Mouse (Mus musculus) limb, embryonic 13.5 days (tissue): ENCODE measurements around the gene Rsrp1. TPM values are rescaled to one million over a fixed set of nuclear protein-coding genes. Genes with fewer than 3 reads are reported as not detected.
"Not testable (repeated sequence)": the region's sequence is repeated elsewhere in the genome, so short reads cannot be mapped to it uniquely, and the experiment has no call there.

ENCODE experiments used
- ATAC-seq: fragments of 200-750 bp; cut with Nextera tagmentation; 2 replicates; pipeline ENCODE4 v1.8.0; 2017; ENCODE audit warnings: low read depth, moderate number of reproducible peaks, moderate TSS enrichment; ENCODE audit not compliant: low FRiP score
- H3K27ac ChIP-seq: fragments of 300-500 bp; sonication (generic); 2 replicates; pipeline ENCODE4 v1.5.1; 2015; ENCODE audit warnings: inconsistent platforms, mild to moderate bottlenecking, moderate library complexity
- H3K27me3 ChIP-seq: fragments of 300-500 bp; sonication (generic); 2 replicates; pipeline ENCODE4 v1.6.1; 2015; ENCODE audit warnings: mild to moderate bottlenecking, inconsistent platforms
- H3K36me3 ChIP-seq: fragments of 300-500 bp; sonication (generic); 2 replicates; pipeline ENCODE4 v1.6.1; 2015; ENCODE audit warnings: inconsistent platforms, mild to moderate bottlenecking, moderate library complexity
- H3K4me1 ChIP-seq: fragments of 300-500 bp; sonication (generic); 2 replicates; pipeline ENCODE4 v1.6.1; 2015; ENCODE audit warnings: inconsistent platforms
- H3K4me2 ChIP-seq: fragments of 300-500 bp; sonication (generic); replicated peaks from 2 replicates; pipeline ENCODE4 v1.6.1; 2015; ENCODE audit warnings: inconsistent platforms, mild to moderate bottlenecking, moderate library complexity
- H3K4me3 ChIP-seq: fragments of 300-500 bp; sonication (generic); 2 replicates; pipeline ENCODE4 v1.5.1; 2015; ENCODE audit warnings: moderate library complexity, mild to moderate bottlenecking, inconsistent platforms
- H3K9ac ChIP-seq: fragments of 300-500 bp; sonication (generic); 2 replicates; pipeline ENCODE4 v1.6.1; 2015; ENCODE audit warnings: mild to moderate bottlenecking, inconsistent platforms
- H3K9me3 ChIP-seq: fragments of 300-500 bp; sonication (generic); 2 replicates; pipeline ENCODE4 v1.6.1; 2016; ENCODE audit warnings: inconsistent platforms
- WGBS: fragments of 180-500 bp; shearing (Covaris S2); methylation state at CpG from one replicate; pipeline ENCODE4 v1.1.7; 2015; 5-methylcytosine and 5-hydroxymethylcytosine counted together
- polyA plus RNA-seq: library from polyadenylated mRNA; unstranded; fragments of >200 nt; fragmentation: Nextera tagmentation; extraction: Ambion mirVana; gene quantifications from 2 replicates; pipeline ENCODE4 v1.2.1, GENCODE M21; 2015

The Rsrp1 gene
- polyA plus RNA-seq = 523 and 552 TPM in 2 replicates

GRCm38 (mm10) chr4:134923258-134924018, at the start of gene Rsrp1:
Gene Rsrp1, plus strand, starts transcription at chr4:134923592.
- peak within 1 kb of the TSS; percentile 74 for H3K4me2 ChIP-seq
- under 1% methylated on average over 64 of the region's 64 CpGs for WGBS
- no peaks in the 10 kb centered on the region for H3K27me3 ChIP-seq
- H3K4me3 ChIP-seq = peak within 1 kb of the TSS; percentile 81
- H3K27ac ChIP-seq = peak within 1 kb of the TSS; percentile 94
- peak within 1 kb of the TSS; percentile 98 for H3K9ac ChIP-seq
- H3K9me3 ChIP-seq = no peaks in the 10 kb centered on the region
- peaks cover 14% of the 10 kb centered on the region for H3K4me1 ChIP-seq
- peak; percentile 92 for ATAC-seq
- H3K36me3 ChIP-seq = peaks cover 33% of the 10 kb centered on the region

- Histone ChIP-seq H3K27ac (no peak overlapping the region), H3K4me2 (no peak overlapping the region), H3K36me3 (no peaks in the 10 kb centered on the region), H3K27me3 (no peaks in the 10 kb centered on the region), H3K9me3 (no peaks in the 10 kb centered on the region), H3K9ac (no peak overlapping the region), H3K4me1 (peaks cover 9% of the 10 kb centered on the region; the same call in 1 of the 2 replicates), H3K4me3 (no peak overlapping the region)
- 83% methylated on average over 9 of the region's 9 CpGs for WGBS
- ATAC-seq = no peak
Observed at GRCm38 (mm10) chr4:134876171-134876570, 47.2 kb upstream of the Rsrp1 start.

DNA sequence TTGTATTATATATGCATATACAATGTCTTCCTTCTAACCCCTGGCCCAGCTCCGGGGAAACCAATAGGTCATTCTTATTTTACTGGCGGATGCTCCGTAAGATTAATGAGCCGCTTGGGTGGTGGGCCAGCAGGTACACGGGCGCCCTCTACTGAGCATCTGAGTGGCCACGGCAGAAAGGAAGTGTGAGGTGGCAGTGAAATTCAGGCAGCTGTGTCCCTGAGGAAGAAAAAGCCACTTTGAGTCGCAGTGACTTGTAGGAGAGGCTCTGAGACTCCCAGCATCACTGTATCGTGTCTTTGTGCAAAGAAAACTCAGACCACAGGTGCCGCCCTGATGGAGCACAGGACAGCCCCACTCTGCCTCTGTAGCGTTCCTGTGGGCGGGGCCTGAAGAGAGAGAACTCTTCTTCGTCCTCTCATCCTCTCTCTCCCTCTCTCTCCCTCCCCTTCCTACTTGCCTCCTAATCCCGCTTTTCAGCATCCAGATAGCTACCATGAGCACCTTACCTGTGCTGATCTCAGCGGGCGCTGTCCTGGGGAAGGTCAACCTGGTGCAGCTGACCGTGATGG, 43.9 kb upstream of the Rsrp1 start:
- H3K4me2 ChIP-seq = peak overlapping the region; percentile 72
- ATAC-seq = peak; percentile 67
- WGBS = 3% methylated on average over 17 of the region's 17 CpGs
- peaks cover 9% of the 10 kb centered on the region; the same call in 1 of the 2 replicates for H3K4me1 ChIP-seq
- H3K9me3 ChIP-seq = no peaks in the 10 kb centered on the region
- peak overlapping the region; percentile 63 for H3K9ac ChIP-seq
- H3K27ac ChIP-seq = no peak overlapping the region
- H3K4me3 ChIP-seq = peak overlapping the region; percentile 41
- H3K27me3 ChIP-seq = no peaks in the 10 kb centered on the region
- H3K36me3 ChIP-seq = no peaks in the 10 kb centered on the region

DNA sequence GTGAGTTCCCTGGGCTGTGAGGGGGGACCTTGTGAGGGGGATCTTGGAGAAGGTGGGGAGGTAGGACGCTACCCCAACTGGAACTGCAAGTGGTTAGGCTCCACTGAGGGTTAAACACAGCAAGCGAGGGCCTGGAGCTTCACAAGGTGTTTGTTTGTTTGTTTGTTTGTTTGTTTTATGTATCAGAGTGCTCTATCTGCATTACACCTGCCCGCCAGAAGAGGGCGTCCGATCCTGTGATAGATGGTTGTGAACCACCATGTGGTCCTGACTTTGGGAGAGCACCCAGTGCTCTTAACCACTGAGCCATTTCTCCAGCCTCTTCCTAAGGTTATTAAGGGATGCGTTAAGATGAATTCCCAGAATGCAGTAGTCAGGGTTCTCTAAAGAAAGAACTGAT, 43.4 kb upstream of the Rsrp1 start:
- H3K9ac ChIP-seq = peak overlapping the region; percentile 63; the same call in 1 of the 2 replicates
- no peaks in the 10 kb centered on the region for H3K27me3 ChIP-seq
- H3K27ac ChIP-seq = no peak overlapping the region
- 35% methylated on average over 6 of the region's 6 CpGs for WGBS
- H3K4me2 ChIP-seq = peak overlapping the region; percentile 72
- no peak for ATAC-seq
- no peaks in the 10 kb centered on the region for H3K36me3 ChIP-seq
- H3K4me1 ChIP-seq = peaks cover 9% of the 10 kb centered on the region; the same call in 1 of the 2 replicates
- H3K9me3 ChIP-seq = no peaks in the 10 kb centered on the region
- peak overlapping the region; percentile 41 for H3K4me3 ChIP-seq

DNA sequence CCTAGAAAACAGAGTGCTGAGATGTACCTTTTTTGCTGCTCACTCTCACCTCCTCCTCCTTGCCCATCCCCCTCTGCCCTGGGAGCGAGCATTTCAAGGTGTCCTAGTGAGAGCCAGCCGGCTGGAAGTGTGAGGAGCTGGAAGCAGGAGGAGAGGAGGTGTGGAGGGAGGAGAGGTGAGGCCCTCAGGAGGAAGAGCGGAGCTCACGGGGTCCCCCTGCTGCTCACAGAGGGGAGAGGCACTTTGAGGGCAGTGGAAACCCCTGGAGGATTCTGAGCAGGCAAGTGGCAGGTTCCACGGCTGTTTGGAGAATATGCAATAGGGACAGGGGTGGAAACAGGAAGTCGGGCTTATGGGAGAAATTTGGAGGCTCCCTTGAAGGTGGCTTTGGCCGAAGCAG, 40.1 kb upstream of the Rsrp1 start:
- peaks cover 9% of the 10 kb centered on the region; the same call in 1 of the 2 replicates for H3K4me1 ChIP-seq
- no peak for ATAC-seq
- WGBS = 26% methylated on average over 7 of the region's 7 CpGs

DNA sequence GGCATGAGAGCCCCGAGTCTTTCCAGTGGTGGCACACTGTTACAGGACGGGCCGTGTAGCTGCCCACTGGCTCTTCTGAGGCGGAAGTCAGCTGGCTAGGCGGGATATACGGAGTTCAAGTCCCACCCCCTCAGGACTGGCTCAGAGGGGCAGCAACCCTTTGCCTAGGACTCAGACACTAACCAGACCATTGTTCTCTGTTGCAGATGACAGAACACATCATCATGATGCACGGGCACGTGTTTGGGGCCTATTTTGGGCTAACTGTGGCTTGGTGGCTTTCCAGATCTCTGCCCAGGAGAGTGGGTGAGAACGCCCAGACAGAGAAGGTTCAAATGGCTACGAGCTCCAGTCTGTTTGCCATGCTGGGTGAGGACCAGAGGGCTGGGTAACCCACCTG, 39.6 kb upstream of the Rsrp1 start:
- ATAC-seq = no peak
- Histone ChIP-seq H3K27me3 (no peaks in the 10 kb centered on the region), H3K9ac (no peak overlapping the region), H3K4me3 (no peak overlapping the region), H3K27ac (no peak overlapping the region), H3K4me1 (peaks cover 9% of the 10 kb centered on the region; the same call in 1 of the 2 replicates), H3K4me2 (no peak overlapping the region), H3K9me3 (no peaks in the 10 kb centered on the region), H3K36me3 (no peaks in the 10 kb centered on the region)
- WGBS = 83% methylated on average over 10 of the region's 10 CpGs

More for the DNA sequence above, 40.1 kb upstream of the Rsrp1 start:
- H3K27me3 ChIP-seq = no peaks in the 10 kb centered on the region
- H3K36me3 ChIP-seq = no peaks in the 10 kb centered on the region
- H3K4me2 ChIP-seq = no peak overlapping the region
- no peaks in the 10 kb centered on the region for H3K9me3 ChIP-seq
- H3K9ac ChIP-seq = no peak overlapping the region
- H3K4me3 ChIP-seq = no peak overlapping the region
- H3K27ac ChIP-seq = no peak overlapping the region

DNA sequence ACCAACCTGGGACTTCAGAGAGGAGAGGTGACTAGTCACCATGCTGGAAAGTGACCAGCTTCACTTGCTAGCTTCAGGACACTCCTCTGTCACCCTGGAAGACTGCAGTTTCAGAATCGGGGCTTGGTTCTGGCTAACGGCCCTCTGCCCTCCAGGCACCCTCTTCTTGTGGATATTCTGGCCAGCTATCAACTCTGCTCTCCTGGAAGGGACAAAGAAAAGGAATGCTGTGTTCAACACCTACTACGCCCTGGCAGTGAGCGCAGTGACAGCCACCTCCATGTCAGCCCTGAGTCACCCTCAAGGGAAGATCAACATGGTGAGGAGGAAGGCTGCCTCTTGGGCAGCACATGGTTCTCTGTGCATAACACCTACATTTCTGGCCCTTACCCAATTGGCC, 39.0 kb upstream of the Rsrp1 start:
- Histone ChIP-seq H3K9ac (no peak overlapping the region), H3K4me3 (no peak overlapping the region), H3K9me3 (no peaks in the 10 kb centered on the region), H3K27me3 (no peaks in the 10 kb centered on the region), H3K36me3 (no peaks in the 10 kb centered on the region), H3K4me1 (peaks cover 7% of the 10 kb centered on the region; the same call in 1 of the 2 replicates), H3K4me2 (no peak overlapping the region), H3K27ac (no peak overlapping the region)
- no peak for ATAC-seq
- whole genome bisulfite sequencing = 84% methylated on average over 4 of the region's 4 CpGs

GRCm38 (mm10) chr4:134892096-134892495, 31.3 kb upstream of the Rsrp1 start:
- no peaks in the 10 kb centered on the region for H3K27me3 ChIP-seq
- no peaks in the 10 kb centered on the region for H3K4me1 ChIP-seq
- H3K9ac ChIP-seq = no peak overlapping the region
- no peak overlapping the region for H3K4me3 ChIP-seq
- no peak overlapping the region for H3K27ac ChIP-seq
- WGBS = 82% methylated on average over 6 of the region's 6 CpGs
- H3K9me3 ChIP-seq = no peaks in the 10 kb centered on the region
- H3K36me3 ChIP-seq = peaks cover 27% of the 10 kb centered on the region
- ATAC-seq = no peak
- no peak overlapping the region for H3K4me2 ChIP-seq

DNA sequence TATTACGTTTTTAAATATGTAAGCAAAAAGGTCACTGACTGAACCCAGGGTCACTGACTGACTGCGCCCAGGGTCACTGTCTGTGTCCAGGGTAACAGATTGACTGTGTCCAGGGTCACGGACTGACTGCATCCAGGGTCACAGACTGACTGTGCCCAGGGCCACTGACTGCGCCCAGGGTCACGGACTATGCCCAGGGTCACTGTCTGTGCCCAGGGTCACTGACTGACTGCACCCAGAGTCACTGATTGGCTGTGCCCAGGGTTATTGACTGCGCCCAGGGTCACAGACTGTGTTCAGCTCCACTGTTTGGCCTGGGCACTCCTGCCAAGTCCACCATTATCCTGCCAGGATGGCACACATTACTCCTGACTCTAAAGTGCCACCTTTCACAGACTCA, 26.1 kb upstream of the Rsrp1 start:
- Histone ChIP-seq H3K4me1 (no peaks in the 10 kb centered on the region), H3K27ac (no peak overlapping the region), H3K36me3 (peaks cover 76% of the 10 kb centered on the region), H3K4me3 (no peak overlapping the region), H3K9me3 (no peaks in the 10 kb centered on the region), H3K4me2 (no peak overlapping the region), H3K27me3 (no peaks in the 10 kb centered on the region), H3K9ac (no peak overlapping the region)
- WGBS = 94% methylated on average over 6 of the region's 6 CpGs
- no peak for ATAC-seq

- H3K27me3 ChIP-seq = no peaks in the 10 kb centered on the region
- WGBS = 91% methylated on average over 8 of the region's 8 CpGs
- H3K9me3 ChIP-seq = no peaks in the 10 kb centered on the region
- no peak overlapping the region for H3K4me3 ChIP-seq
- no peak overlapping the region for H3K9ac ChIP-seq
- no peak overlapping the region for H3K27ac ChIP-seq
- peaks cover 98% of the 10 kb centered on the region for H3K36me3 ChIP-seq
- no peak for ATAC-seq
- H3K4me1 ChIP-seq = no peaks in the 10 kb centered on the region
- H3K4me2 ChIP-seq = no peak overlapping the region
Observed at GRCm38 (mm10) chr4:134901126-134901525, 22.3 kb upstream of the Rsrp1 start.

GRCm38 (mm10) chr4:134903046-134903445, 20.3 kb upstream of the Rsrp1 start:
- H3K4me3 ChIP-seq = no peak overlapping the region
- ATAC-seq = no peak
- WGBS = 84% methylated on average over 7 of the region's 7 CpGs
- H3K9me3 ChIP-seq = no peaks in the 10 kb centered on the region
- no peak overlapping the region for H3K9ac ChIP-seq
- H3K4me1 ChIP-seq = no peaks in the 10 kb centered on the region
- no peak overlapping the region for H3K27ac ChIP-seq
- no peak overlapping the region for H3K4me2 ChIP-seq
- H3K27me3 ChIP-seq = no peaks in the 10 kb centered on the region
- H3K36me3 ChIP-seq = peaks cover 100% of the 10 kb centered on the region

- H3K36me3 ChIP-seq = peaks cover 53% of the 10 kb centered on the region
- not testable (repeated sequence) for H3K27ac ChIP-seq, H3K4me3 ChIP-seq, H3K9me3 ChIP-seq, ATAC-seq, H3K9ac ChIP-seq, H3K27me3 ChIP-seq, H3K4me2 ChIP-seq
- H3K4me1 ChIP-seq = peaks cover 18% of the 10 kb centered on the region
- 92% methylated on average over 7 of the region's 8 CpGs for WGBS
Observed at GRCm38 (mm10) chr4:134911406-134911805, 12.0 kb upstream of the Rsrp1 start.
